Mouse (Mus musculus): ENCODE data around the gene Tmem259.

- TF ChIP-seq CTCF (IDR thresholded peaks at IDR 0.05; ENCODE audit: low read depth) = no peak
- TF ChIP-seq EP300 (IDR thresholded peaks at IDR 0.05; ENCODE audit: low read depth) = no peak
Observed at GRCm38 (mm10) chr10:79988506-79989271, 4.6 kb upstream of the Tmem259 start, which contains the start of gene Cnn2.
